Mouse (Mus musculus): ENCODE data around the gene Vezt.

Gene Vezt

GRCm38 (mm10) chr10:94037196-94037595 is 1.6 kb upstream of the Vezt start:
- no peak for DNase-seq

DNA sequence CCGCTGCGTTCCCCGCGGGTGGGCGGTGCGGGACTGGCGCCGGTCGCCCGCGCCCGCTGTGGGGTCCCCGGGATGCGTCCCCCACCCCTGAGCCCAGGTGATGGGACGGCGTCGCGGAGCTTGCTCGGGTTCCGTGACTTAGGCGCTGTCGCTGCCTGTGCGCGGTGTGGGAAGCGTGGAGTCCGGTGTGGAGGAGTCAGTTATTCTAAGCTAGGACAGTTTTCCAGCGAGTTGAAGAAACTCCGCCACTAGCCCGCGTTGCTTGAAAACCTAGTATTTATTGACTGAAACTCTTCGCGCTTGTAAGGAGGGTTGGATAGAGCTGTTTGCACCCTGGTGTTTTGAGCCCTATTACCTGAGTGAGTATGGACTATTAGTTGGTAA is 750 bp upstream of the Vezt start:
- DNase-seq, result no peak

DNA sequence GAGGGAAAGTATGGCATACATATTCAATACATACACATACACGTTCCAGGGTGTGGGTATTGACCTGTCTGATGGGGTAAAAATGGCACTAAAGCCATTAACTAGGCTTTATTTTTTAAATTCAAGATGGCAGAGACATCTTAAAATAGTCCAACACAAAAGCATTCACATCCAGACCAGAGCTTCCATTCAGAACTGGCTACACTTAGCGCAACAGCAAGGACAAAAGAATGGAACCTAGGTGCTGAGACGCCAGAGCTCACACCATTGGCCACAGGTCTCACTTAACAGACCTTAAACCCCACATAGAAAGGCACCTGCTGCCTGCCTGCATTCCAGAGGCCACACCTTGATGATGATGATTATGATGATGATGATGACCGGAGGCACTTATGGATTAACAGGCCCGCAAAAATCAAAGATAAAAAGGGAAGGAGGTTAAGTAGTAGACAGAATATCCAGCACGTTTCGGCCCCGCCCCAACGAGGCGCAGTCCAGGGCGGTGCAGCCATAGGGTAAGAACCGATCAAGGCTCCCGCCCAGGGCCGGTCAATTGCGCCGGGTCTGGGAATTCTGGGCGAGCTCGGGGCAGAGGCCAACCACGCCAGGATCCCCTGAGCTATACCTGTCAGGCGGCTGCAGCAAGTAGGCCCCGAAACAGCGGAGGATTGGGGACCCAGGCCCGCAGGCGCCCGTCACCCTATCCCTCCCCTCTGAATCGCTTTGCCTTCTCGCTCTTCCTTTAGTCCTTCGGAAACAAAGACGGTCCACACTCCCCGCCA is 550 bp downstream of the Vezt start:
- DNase-seq, result peak; percentile 63

DNA sequence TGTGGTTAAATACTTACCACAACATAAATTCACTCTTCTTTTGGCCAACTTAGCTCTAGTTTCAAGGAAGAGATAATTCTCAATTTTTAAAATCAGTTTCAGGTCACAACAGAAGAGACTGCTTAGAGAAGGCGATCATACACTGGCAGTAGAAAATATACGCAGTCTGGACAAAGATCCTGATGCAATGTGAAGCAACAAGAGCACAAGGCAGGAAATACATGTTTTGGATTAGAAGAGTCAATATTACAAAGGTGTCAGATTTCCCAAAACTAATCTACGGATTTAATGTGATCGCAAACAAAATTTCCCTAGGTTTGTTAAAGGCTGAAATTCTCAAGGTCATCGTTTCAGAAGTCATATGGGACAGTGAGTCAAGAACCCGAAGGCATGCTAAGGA is 4.5 kb downstream of the Vezt start:
- DNase-seq, result no peak

- no peak for DNase-seq
Observed at GRCm38 (mm10) chr10:94028493-94028892, 7.1 kb downstream of the Vezt start.

DNA sequence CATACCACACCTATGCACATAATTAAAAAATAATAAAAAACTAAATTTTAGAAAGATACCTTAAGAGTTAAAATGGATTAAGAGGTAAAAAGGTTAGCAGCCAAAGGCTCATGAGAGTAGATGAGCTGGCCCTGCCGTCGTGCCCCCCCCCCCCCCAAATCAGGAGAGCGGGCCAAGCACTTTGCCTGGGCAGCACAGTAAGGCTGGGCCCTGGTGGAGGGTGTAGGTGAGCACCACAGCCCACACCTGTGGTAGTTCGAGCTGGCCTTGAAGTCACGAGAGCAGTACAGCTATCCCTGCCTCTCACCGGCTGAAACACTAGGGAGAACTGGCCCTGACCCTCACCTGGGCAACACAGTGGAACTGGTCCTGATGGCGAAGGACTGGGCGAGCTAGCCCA is 10.5 kb downstream of the Vezt start:
- DNase-seq, result no peak

- DNase-seq, result no peak
Observed at GRCm38 (mm10) chr10:94021059-94021458, 14.6 kb downstream of the Vezt start.

GRCm38 (mm10) chr10:94020587-94020986 is 15.0 kb downstream of the Vezt start:
- DNase-seq, result no peak

DNA sequence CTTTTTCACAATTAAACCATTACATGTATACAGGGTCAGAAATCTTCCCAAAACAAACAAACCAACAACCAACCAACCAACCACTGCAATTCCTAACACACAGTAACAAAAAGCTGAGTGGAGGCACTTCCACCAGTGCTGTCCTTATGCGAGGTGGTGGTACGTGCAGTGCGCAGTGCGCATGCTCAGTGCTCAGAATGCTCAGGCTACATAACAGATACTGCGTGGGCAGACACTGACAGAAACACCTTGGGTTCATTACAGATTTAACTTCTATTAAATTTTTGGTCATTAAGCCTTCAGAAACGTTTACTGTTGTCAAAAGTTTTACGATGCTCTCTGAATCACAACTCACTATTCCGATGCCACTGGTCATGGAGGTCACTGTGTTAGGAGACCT is 18.2 kb downstream of the Vezt start:
- DNase-seq, result no peak

GRCm38 (mm10) chr10:94014200-94014599 is 21.4 kb downstream of the Vezt start:
- DNase-seq, result no peak

GRCm38 (mm10) chr10:94013196-94013595 is 22.4 kb downstream of the Vezt start:
- DNase-seq, result peak; percentile 72

GRCm38 (mm10) chr10:94011024-94011423 is 24.6 kb downstream of the Vezt start:
- DNase-seq, result no peak

- no peak for DNase-seq
Observed at GRCm38 (mm10) chr10:94009991-94010679, 25.5 kb downstream of the Vezt start.

DNA sequence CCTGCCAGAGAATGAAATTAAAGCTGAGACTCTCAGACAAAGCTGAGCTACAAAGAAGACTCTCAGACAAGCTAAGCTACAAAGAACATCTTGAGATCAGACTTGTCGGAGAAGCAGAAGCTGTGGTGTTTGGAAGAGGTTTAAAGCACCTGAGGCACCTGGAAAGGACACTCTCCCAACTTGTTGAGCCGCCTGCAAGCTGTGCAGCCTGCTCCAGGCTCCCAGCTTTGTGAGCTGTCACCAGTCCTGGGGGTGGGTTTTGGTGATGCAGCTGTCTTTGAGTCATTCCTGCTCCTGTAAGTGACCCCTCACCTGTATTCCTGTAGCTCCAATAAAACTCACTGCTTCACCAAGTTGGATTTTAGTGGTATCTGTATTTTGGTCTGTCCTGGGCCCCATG is 27.3 kb downstream of the Vezt start:
- no peak for DNase-seq

DNA sequence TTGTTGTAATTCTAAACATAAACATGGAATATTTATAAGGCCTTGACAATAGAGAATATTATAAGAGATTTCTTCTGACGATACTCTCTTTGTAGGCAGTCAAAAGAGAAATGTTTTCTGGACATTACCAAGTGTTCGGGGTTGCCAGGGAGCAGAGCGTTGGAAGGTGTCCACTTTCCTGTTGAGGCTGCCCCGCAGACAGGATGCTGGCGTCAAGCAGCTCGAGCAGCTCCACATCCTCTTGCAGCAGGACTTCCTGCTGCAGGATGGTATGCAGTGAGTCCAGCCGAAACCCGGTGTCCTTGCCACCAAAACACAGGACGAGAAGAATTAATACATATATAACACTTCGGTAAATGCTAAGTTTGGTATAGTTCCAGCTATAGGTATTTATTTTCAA is 35.4 kb downstream of the Vezt start:
- DNase-seq, result peak; percentile 38

DNA sequence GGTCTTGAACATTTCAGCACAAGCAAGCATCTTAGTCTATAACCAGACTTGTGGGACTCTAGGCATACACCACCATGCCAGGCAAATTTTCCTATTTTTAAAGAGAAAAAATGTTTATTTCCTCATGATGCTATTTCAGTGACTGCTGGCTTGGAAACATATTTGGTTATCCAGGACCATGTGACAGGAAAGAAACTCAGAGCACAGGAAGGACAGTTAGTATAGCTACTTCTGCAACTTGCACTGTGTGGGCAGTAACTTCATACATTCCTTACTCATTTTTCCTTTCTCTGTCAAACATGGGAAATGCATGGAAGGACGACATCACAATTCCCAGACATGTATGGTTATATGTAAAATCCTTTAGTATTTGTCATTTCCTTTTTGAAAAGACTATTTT is 36.3 kb downstream of the Vezt start:
- DNase-seq, result no peak

DNA sequence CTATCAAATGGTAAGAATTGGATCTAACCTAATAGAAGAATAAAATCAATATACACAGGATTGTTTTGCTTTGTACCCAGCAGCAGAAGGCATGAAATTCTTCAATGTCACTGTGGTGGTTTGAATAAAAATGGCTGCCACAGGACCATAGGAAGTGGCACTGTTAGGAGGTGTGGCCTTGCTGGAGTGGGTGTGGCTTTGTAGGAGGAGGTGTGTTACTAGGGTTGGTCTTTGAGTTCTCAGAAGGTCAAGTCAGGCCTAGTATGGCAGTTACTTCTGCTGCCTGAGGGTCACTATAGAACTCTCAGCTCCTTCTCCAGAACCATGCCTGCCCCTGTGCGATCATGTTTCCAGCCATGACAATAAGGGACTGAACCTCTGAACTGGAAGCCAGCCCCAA is 40.5 kb downstream of the Vezt start:
- no peak for DNase-seq

GRCm38 (mm10) chr10:93994136-93994535 is 41.5 kb downstream of the Vezt start:
- no peak for DNase-seq

DNA sequence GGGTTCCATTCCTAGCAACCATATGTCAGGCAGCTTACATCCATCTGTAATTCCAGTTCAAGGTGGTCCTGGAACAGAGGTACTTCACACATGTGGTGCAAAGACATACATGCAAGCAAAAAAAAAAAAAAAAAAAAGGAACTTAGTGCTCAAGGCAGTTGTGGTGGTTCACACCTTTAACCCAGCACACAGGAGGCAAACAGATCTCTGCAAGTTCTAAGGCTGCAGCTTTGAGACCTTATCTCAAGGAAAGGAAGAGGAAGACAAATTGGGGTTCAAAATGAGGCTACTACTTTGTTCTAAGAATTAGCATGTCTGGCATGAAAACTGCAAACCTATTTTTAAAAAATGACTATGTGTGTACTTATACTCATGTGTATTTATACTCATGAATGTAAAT is 50.3 kb downstream of the Vezt start:
- no peak for DNase-seq

GRCm38 (mm10) chr10:93969306-93969705 is 66.3 kb downstream of the Vezt start:
- no peak for DNase-seq

DNA sequence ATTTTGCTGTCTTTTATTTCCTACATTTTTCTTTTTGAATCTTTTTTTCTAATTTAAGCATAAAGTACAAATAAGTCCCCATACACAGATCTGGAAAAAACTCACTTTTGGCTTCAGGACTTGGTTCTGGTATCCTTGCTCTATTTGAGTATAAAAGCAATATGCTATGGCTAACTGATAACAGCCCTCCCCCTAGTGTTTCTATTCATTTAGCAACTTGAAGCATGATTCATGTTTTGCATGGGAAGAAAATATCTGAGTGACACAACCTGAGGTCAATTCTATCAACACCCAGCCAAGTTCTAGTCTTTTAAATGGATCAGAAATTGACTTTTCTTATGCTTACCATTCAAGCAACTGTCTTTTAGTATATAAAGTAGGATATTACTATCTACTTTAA is 68.1 kb downstream of the Vezt start:
- no peak for DNase-seq

DNA sequence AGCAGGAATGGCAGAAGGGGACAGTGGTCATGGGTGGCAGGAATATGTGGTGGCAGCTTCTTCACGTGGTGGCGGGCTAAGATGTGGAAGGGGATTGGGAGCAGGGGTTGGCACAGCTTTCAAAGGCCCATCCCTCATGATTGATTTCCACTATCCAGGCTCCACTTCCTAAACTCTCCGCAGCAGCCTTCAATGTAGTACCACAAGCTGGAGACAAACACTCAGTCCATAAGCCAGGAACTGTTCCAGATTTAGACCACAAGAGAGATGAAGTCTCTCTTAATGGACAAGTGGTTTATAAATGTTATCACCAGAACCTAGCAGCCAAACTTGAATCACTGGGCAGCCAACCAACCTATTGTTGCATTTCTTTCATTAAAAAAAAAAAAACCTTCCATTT is 81.6 kb downstream of the Vezt start:
- DNase-seq, result peak; percentile 17

DNA sequence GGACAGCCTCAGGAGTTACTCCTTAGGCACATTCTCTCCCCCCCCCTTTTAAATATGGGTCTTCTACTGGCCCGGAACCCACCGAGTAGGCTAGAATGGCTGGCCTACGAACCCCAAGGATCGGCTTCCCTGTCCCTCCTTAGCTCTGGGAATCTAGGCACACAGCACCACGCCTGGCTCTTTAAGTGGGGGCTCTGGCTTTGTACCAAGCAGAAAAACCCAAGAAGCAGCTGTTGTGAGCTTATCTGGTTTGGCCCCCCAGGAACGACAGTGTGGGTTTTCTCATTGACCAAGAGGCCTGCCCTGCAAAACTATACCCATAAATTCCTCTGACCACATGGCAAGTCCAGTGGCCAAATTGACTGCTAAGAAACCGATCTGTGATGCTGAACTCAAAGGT is 82.1 kb downstream of the Vezt start:
- DNase-seq, result no peak

GRCm38 (mm10) chr10:93950991-93951390 is 84.6 kb downstream of the Vezt start:
- DNase-seq, result peak; percentile 36

- no peak for DNase-seq
Observed at GRCm38 (mm10) chr10:93949921-93950320, 85.7 kb downstream of the Vezt start.

Data from lung, postnatal 14 days (tissue).